Mouse (Mus musculus) gastrocnemius, adult 18-20 months (tissue): Measurements from ENCODE around the gene Plekhd1. TPM values are rescaled to one million over a fixed set of nuclear protein-coding genes. Genes with fewer than 3 reads are reported as not detected.

Experiments
- DNase-seq: peaks from one replicate; pipeline ENCODE4 v3.0.0; 2021; ENCODE audit warnings: low spot score
- long read RNA-seq, 2 experiments: library from polyadenylated mRNA; stranded (forward); transcript quantifications; one replicate each; pipeline ENCODE4 v2.0.0; 2021
- total RNA-seq, 2 experiments: library from RNA; stranded (reverse); gene quantifications; 2 replicates each; pipeline ENCODE4 v1.2.3; 2021

Plekhd1 gene
- under 1 TPM; 0.46 to 0.66 TPM for total RNA-seq
- long read RNA-seq, experiment 1, partial matches to known transcripts, result 0 of 1 reads
- long read RNA-seq, experiment 1, other reads (novel, unspliced or antisense), result 1 of 1 reads
- long read RNA-seq, experiment 2, result 0 reads

DNA sequence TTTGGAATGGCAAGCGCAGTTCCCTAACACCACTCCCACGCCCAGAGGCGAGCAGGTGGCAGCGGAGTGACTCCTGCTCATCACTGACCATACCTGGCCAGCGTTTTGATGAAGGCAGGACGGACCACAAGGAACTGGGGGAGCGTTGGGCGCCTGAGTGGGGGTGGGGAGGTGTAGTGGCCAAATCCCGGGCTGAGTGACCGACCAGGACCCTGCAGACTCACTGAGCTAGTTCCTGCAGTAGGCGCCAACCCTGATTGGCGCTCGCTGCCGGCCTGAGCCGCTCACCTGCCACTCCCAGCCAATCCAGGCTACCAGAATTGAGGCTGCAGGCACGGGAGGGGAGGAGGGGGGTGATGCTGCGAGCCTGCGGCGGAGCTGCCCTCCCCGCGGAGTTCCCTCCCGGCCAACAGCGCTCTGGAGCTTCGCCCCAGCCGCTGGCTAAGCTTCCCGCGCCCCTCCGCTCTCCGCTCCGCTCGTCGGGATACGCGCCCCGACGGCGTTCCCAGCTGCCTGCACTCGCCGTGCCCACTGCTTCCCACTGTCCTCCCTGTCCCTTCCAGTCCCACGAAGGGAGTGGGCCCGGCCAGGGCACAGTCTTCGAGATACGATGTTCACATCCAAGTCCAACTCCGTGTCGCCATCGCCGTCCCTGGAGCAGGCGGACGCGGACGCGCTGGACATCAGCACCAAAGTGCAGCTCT is at the start of gene Plekhd1:
Plekhd1 (plus strand) TSS at position 323 of the 704 bp plus-strand sequence.
- peak; percentile 27 for DNase-seq

DNA sequence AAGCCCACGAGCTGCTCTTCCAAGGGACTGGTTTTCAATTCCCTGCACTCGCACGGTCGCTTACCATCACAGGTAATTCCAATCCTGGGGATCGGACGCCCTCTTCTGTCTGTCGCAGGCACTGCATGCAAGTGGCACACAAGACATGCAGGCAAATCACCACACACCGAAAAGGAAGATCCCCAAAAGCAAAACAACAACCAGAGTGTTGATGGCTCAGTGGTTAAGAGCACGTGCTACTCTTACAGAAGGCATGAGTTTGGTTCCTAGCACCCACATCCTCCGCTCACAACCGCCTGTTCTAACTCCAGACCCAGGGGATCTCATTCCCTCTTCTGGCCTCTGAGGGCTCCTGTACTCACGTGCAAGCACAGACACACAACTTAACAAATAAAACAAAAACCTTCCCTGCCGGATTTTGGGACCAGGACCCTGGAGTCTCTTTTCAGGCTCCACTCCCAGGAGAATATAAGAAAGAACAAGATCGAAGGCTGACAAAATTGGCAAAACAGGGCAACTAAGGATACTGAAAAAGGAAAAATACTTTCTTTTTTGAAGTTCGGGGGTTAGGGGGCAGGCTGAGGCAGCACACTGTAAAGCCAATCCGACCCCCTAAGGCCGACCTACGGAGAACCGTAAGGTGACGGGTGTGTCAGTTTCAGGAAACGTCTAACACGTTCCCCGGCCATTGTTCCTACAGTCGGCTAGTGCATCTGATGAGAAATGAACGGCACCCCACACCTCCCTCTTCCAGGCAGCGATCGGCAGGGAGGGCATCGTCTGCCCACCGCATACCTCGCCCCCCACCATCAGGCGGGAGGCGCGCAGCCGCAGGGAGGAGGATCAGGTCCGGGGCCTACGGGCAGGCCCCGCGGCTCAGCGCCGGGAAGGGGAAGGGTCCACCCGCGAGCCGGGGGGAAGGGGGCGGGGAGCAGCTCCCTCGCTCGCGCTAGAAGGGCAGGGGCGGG is 49.4 kb upstream of the Plekhd1 start:
- DNase-seq, result peak; percentile 28

DNA sequence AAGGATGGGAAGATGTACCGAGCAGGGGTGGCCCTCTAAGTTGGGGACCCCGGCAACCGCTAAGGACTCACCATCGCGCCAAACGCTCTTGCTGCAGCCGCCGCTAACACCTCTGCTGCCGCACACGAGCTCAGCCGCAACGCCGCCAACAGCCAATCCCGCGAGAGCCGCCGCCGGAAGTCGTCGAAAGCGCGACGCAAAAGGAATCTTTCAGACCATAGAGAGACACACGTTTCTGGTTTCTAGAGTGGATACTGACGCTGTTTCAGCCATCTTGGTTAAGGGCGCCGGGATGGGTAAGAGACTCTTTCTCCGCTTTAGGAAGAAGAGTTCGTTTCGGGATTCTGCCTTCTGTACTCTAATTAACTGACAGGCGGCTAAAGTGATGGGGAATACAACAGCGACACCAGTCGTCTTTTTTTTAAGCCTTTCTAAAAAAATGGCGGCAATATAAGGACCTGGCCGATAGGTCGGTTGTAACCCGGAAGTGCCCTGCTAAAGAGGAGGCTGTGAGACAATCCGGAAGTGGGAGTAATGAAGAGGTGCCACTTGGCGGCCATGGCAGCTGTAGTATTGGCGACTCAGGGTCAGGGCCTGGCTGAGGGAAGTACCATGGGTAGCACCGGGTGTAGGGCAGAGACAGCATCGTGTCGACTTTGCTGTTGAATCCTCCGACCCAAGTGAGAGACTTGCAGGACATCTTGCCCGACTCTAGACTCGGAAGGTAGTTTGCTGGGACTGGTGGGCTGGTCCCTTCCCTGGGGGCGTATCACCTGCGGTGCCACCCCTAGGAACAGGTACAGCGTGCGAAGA is 48.5 kb upstream of the Plekhd1 start, which contains the start of the genes Slc39a9 and Erh:
Slc39a9 (plus strand) TSS at position 191 of the 813 bp plus-strand sequence.
Erh (minus strand) TSS at position 649 of the 813 bp plus-strand sequence.
- DNase-seq, result peak; percentile 92

DNA sequence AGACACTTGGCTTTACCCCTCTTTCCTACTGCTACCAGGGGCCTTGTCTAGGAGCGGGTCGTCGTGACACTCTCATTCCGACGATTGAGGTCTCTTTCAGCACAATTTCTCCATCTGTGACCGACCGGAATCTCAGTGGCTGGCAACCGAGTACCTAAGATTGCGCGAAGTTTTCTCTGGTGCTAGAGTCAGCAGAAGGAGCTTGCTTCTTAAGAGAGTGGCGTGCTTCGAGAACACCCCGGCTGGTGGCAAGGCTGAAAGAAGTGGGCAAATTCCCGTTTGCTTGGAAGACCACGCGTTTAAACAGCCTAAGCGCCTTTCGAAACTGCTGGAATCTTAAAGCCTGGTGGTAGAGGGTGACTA is 47.9 kb upstream of the Plekhd1 start:
- DNase-seq, result no peak

DNA sequence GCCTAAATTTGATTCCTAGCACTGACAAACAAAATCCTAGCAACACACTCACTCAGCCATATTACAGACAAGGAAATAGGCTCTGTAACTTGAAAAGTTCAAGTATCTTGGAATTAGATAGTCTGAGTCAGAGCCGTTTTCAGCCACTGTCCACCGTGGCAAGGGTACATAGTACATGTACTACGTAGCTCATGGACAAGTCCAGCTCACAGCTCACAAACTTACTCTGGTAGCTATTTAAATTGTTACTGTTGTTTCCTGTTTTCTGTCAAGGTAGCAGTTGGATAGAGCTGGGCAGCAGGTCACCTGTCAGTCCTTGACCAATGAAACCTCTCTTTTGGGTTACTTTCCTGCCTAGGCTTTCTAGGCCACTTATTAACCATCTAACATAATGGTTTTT is 46.0 kb upstream of the Plekhd1 start:
- no peak for DNase-seq

DNA sequence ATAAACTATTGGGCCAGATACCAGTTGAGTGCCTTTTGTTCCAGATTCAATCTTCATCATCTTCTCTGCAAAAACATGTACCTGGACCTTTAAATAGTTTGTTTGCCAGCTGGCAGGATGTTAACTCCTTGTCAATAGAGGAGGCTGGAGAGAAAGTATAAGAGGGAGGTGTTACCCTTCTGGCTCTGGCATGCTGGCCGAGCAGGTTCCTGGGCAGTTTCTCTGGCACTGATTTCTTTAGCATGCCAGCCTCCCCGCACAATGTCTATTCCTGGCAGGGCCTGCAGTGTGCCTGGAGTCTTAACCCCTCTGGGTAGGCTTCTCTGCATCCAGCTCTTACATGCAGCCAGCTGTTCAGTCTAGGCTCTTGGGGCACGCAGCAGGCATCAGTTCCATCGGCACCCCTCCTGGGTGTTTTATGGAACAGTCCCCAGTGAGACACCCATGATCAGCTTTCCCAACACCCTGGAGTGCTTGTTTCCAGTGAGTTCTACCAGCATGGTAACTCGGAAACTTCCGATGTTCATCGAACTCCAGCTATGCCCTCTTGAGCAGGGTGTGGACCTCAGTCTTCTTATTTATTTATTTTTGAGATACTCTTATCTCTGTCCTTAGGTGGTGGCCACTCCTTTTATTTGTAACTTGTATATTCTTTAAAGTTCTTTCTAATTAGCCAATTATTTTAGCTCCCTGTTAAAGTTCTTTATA is 38.3 kb upstream of the Plekhd1 start:
- peak; percentile 14 for DNase-seq

DNA sequence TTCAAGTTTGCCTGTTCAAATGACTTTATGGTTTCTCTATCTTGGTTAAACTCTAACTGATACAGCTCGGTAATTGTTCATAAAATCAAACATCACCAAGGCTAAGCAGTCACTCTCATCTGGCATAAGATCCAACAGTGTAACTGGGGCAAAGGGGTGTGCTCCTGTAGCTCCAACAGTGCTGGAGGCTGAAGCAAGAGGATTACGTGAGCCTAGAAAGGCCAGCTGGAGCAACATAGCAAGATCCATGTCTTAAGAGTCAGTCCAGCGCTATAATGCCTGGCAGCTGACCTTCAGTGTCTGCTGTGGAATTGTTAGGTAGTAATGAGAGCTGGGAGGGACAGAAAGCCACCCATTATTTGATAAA is 37.7 kb upstream of the Plekhd1 start:
- DNase-seq, result peak; percentile 19

DNA sequence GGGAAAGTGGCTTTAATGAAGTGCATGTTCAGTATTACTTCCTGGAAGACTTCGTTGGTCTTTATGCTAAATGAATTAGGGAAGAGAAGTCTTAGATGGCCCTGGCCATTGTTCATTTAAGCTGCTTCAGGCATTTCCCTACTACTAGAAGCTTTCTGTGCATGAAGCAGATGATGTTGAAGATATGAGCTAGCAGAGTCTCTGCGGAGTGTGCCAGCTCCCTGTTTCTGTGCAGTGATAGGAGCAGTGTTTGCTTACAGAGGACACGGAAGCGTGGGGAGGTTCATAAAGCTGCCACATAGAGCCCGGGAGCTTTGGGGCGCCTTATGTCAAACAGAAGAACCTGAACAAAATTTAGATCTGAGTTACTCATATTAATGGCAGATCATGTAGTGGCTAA is 33.7 kb upstream of the Plekhd1 start:
- no peak for DNase-seq

DNA sequence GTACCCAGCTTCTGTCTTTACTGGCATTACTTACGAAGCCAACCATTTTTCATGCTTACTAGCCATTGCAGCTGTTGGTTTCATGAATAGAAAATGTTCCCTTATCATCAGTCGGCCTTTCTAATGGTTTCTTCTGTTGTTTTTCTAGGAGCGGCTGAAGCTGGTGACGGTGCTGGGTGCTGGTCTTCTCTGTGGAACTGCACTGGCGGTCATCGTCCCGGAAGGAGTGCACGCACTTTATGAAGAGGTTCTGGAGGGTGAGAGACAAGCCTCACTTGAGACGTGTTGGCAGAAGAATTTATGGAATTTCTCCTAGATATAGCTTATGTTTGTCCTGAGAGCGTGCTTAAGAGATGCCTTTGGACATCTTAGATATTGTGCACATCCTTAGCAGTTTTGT is 30.1 kb upstream of the Plekhd1 start:
- DNase-seq, result no peak

DNA sequence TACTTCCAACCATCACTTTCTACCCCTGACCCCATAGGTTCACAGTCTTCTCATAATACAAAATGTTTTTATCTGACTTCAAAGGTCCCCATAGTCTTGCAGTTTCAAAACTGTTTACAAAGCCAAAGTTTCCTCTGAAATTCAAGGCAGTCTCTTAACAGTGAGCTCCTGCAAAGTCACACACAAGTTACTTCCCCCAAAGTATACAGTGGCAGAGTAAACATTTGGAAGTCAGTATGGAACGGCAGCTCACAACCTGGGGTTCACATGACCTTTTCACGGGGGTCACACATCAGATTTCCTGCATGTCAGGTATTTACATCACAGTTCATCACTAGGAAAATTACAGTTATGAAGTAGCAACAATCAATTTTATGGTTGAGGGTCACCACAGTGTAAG is 28.5 kb upstream of the Plekhd1 start:
- DNase-seq, result no peak

DNA sequence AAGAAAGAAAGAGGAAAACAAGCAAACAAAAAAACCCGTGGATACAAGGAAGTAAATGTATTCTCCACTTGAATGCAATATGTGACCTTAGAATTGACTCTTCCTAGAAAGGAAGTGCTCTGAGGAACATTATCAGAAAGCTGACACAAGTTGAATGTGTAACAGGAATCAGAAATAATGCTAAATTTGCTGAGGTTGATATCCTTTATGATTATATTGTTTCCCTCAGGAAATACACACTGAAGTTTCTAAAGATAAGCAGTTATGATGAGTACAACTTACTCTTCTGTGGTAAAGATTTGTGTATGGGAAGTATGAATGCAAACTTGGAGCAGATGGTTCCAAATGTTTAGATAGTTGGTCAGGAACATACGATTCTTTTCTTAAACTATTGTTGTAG is 24.0 kb upstream of the Plekhd1 start:
- DNase-seq, result no peak

DNA sequence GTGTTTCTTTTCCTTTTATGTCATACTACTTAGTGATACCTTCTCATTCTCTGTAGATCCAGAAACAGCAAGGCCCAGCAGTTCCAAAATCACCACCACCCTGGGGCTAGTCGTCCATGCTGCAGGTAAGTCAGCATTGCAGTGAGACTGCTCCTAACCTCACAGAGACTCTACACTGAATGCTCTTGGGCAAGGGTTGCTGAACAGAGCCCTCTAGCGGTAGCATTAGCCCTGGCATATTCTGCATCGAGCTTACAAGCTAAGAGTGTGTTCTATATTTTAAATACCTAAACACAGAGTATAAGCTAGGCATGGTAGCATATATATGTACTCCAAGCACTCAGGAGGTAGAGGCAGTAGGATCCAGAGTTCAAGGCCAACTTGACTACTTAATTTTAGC is 19.2 kb upstream of the Plekhd1 start:
- peak; percentile 48 for DNase-seq

DNA sequence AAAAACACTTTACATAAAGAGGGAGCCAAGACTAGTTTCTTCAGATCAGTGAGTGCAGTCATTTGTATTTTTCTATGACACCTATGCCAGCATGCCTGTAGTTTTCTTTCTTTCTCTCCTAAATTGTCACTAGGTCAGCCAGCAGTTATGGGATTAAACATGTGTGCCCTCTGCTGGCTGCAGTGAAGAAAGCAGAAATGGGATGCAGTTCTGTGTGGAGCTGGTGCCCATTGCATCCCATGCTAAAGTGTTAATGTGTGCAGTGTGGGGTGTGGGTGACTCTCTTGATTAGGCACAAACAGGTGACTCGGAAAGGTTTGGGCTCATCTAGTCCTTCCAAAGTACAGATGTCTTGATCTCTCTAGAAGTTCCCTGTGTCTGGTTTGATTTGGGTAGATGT is 11.1 kb upstream of the Plekhd1 start:
- no peak for DNase-seq

DNA sequence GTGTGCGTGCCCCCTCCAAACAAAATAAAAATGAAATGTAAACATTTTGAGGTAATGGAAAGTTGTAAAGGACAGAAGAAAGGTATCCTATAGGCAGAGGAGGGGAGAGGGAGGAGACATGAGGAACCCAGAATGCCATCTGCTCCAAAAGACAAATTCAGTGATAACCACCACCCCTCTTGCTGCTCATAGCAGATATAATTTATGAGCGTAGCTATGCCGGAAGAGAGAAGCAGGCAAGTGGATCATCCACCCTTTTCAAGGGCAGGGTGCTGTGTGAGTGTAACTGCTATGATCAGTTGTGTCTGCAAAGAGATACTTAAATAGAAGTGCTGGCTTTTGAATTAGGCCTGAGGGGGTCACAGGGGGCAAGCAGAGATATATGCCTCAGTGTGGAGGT is 8.8 kb upstream of the Plekhd1 start:
- DNase-seq, result no peak

DNA sequence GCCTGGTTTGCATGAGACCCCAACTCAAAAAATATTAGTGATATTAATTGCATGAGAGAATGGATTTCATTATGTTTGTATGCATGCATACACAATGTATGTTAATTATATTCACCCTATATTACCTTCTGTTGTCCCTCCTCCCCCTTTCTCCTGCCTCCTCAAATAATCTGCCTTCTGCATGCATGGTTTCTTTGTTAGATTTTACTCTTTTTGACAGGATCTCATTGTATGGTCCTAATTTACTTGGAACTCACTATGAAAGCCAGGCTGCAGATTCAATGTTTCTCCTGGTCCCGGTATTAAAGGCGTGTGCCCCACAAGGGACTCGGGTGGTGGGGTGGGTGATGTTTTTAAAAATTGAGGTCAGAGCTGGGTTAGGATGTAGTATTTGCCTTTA is 8.1 kb upstream of the Plekhd1 start:
- no peak for DNase-seq

DNA sequence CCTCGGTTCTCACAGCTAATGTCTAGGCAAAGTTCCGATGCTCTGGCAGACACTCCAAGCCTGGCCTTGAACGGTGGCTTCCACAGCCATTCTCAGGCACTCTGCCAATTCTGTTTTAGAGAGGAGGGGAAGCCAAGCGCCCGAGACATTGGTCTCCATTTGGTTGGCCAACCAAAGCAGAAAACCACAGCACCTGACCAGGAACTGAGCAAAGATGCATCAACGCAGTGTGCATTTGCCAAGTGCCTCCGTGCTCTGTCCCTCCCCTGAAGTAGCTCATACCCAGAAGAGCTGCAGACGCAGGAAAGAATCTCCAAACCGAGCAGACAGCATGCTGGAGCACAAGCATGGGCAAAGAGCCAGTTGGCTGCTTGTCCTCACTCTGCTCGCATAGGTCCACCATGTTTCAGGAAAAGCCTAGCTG is 4.6 kb upstream of the Plekhd1 start:
- no peak for DNase-seq

DNA sequence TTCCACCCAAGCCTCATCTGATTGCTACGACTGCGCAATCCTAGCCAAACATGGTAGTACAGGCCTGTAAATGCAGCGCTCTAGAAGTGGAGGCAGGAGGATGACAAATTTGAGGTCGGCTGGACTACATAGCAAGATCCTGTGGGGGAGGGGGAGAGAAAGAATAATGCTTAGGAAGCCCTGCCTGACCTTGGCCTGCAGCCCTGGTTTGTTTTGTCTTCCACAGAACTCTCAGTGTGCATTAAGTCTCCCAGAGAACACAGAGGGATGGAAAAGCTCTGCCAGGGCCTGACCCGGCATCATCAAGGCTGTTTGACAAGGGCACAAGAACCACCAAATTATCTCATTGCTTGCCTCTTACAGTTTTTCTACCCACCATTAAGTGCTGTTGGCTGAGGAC is 2.7 kb upstream of the Plekhd1 start:
- no peak for DNase-seq

DNA sequence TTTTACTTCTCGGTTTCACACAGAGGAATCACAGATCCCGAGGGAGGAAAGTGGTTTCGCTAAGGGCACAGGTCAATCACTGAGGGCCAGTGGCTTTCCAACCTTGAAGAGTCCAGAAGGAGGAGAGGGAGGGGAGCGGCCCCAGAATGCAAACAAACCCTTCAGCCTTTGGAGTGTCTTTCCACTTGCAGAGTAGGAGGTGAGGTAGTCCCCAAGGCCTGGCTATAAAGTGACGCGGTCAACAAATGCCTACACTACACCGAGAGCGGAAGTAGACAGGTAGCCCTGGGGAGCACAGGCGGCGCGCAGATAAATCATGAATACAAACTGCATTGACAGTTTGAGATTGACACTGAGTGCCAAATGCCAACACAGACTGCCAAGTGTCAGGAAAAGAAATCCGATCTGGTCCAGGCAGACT is 710 bp upstream of the Plekhd1 start:
- peak; percentile 68 for DNase-seq

DNA sequence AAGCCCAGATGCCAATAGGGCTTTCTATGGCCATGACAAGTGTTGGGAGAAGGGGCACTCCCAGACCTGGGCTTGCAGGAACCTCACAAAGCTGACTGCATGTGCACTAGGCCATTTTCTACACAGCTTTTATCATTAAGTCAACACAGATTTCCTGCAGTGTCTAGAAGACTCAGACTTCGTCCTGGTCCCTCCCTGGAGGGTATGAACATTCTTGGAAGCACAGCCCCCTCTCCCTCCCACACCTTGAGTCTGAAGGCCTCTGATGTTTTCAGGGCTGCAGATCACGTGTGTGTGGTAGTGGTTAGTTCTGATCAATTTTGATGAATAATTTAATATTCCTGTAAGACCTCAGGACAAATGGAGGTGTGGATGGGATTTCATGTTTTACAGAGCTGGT is 1.3 kb downstream of the Plekhd1 start:
- DNase-seq, result no peak

DNA sequence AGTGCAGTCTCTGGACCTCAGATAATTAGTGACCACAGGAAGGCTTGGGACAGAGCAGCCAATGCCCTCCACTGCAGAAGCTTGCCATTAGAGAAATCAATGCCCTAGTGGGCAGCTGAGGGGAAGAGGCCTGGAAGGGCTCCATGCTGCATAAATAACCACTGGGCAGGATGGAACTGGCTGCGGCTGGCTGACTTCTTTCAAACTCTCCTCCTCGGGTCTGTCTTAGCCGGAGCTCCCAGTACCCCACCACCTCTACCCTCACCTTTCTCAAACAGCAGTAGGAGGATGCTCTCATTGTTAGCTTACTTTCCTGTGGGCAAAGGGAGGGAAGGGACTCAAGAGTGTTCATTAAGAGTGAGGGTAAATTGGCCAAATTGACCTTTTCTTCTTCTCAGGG is 2.6 kb downstream of the Plekhd1 start:
- DNase-seq, result no peak
